Mouse (Mus musculus) lung, embryonic 14.5 days (tissue): ENCODE measurements around the gene Kif13a. TPM values are rescaled to one million over a fixed set of nuclear protein-coding genes. Genes with fewer than 3 reads are reported as not detected.

Source experiments
- ATAC-seq: fragments of 200-750 bp; cut with Nextera tagmentation; 2 replicates; pipeline ENCODE4 v1.8.0; 2017; ENCODE audit warnings: mild to moderate bottlenecking, moderate TSS enrichment, moderate library complexity; ENCODE audit not compliant: insufficient read depth
- DNase-seq: peaks from one replicate; pipeline ENCODE4 v3.0.0-alpha.2; 2015
- H3K27ac ChIP-seq: fragments of 300-500 bp; sonication (generic); 2 replicates; pipeline ENCODE4 v1.5.1; 2014; ENCODE audit warnings: low read depth, mild to moderate bottlenecking, moderate library complexity
- H3K27me3 ChIP-seq: fragments of 300-500 bp; sonication (generic); 2 replicates; pipeline ENCODE4 v1.6.1; 2014; ENCODE audit warnings: low read length, control low read depth; ENCODE audit not compliant: insufficient read depth
- H3K36me3 ChIP-seq: fragments of 300-500 bp; sonication (generic); 2 replicates; pipeline ENCODE4 v1.6.1; 2014; ENCODE audit warnings: control low read depth; ENCODE audit not compliant: insufficient read depth
- H3K4me1 ChIP-seq: fragments of 300-500 bp; sonication (generic); 2 replicates; pipeline ENCODE4 v1.6.1; 2014; ENCODE audit warnings: antibody characterized with exemption, control low read depth; ENCODE audit not compliant: insufficient read depth
- H3K4me2 ChIP-seq: fragments of 300-500 bp; sonication (generic); 2 replicates; pipeline ENCODE4 v1.6.1; 2014; ENCODE audit warnings: mild to moderate bottlenecking
- H3K4me3 ChIP-seq: fragments of 300-500 bp; sonication (generic); 2 replicates; pipeline ENCODE4 v1.5.1; 2014; ENCODE audit warnings: low read depth, low read length
- H3K9ac ChIP-seq: fragments of 300-500 bp; sonication (generic); 2 replicates; pipeline ENCODE4 v1.6.1; 2014
- H3K9me3 ChIP-seq: fragments of 300-500 bp; sonication (generic); 2 replicates; pipeline ENCODE4 v1.6.1; 2016; ENCODE audit warnings: low read depth, low read length, control low read depth
- CTCF ChIP-seq: IDR thresholded peaks from 2 replicates; pipeline ENCODE4 v1.5.1; 2016; ENCODE audit warnings: antibody characterized with exemption, low read depth
- WGBS: fragments of 180-500 bp; shearing (Covaris S2); extraction: QIAGEN DNeasy Blood & Tissue Kit; methylation state at CpG from one replicate; pipeline ENCODE4 v1.1.7; 2014; 5-methylcytosine and 5-hydroxymethylcytosine counted together
- polyA plus RNA-seq: library from polyadenylated mRNA; unstranded; fragments of >200 nt; fragmentation: Nextera tagmentation; extraction: Ambion mirVana; gene quantifications from 2 replicates; pipeline ENCODE4 v1.2.1, GENCODE M21; 2014

Gene Kif13a
- polyA plus RNA-seq, 1 experiment from 2014 or later: 40.4 TPM

GRCm38 (mm10) chr13:46960878-46961474 lies 31.3 kb upstream of the Kif13a start:
- TF ChIP-seq CTCF: no peak
- Histone ChIP-seq H3K9me3 (no peaks in the 10 kb centered on the region), H3K9ac (no peak overlapping the region), H3K4me2 (no peak overlapping the region), H3K27ac (no peak overlapping the region), H3K27me3 (no peaks in the 10 kb centered on the region), H3K4me1 (no peaks in the 10 kb centered on the region), H3K4me3 (no peak overlapping the region), H3K36me3 (no peaks in the 10 kb centered on the region)
- ATAC-seq: no peak
- no peak for DNase-seq
- WGBS: 72% methylated on average over 7 of the region's 7 CpGs

- no peak for ATAC-seq
- no peaks in the 10 kb centered on the region for H3K9me3 ChIP-seq
- H3K9ac ChIP-seq: no peak overlapping the region
- no peak for DNase-seq
- H3K4me1 ChIP-seq: no peaks in the 10 kb centered on the region
- no peaks in the 10 kb centered on the region for H3K27me3 ChIP-seq
- H3K36me3 ChIP-seq: no peaks in the 10 kb centered on the region
- H3K4me2 ChIP-seq: no peak overlapping the region
- no peak for TF ChIP-seq CTCF
- H3K27ac ChIP-seq: no peak overlapping the region
- H3K4me3 ChIP-seq: no peak overlapping the region
- WGBS: 88% methylated on average over 5 of the region's 5 CpGs
These were observed 29.5 kb upstream of the Kif13a start for GRCm38 (mm10) chr13:46959139-46959538.

DNA sequence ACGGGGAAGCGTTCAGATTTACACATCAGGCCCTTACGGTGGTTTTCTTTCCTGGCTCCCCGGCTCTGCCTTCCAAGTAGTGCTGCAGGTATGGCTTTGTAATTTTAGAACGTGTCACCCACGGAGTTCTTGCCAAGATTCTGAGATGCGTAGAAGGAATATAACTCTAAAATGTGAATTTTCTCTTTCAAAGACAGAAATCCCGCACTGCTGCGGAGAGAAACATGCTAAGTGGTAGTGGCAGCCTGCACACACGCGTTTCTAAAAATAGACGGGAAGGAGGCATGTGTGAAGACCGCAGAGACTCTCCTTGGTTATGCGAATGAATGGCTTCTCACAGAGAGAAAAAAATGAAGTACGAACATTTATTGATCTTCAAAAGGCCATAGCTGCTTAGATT lies 21.5 kb upstream of the Kif13a start:
- TF ChIP-seq CTCF: no peak
- Histone ChIP-seq H3K27ac (no peak overlapping the region), H3K36me3 (no peaks in the 10 kb centered on the region), H3K4me2 (no peak overlapping the region), H3K27me3 (no peaks in the 10 kb centered on the region), H3K9ac (no peak overlapping the region), H3K9me3 (no peaks in the 10 kb centered on the region), H3K4me1 (no peaks in the 10 kb centered on the region), H3K4me3 (no peak overlapping the region)
- 70% methylated on average over 15 of the region's 15 CpGs for WGBS
- DNase-seq (no peak), ATAC-seq (no peak)

GRCm38 (mm10) chr13:46949741-46950140 lies 20.1 kb upstream of the Kif13a start:
- ATAC-seq (no peak), DNase-seq (no peak)
- no peaks in the 10 kb centered on the region for H3K36me3 ChIP-seq
- no peak overlapping the region for H3K27ac ChIP-seq
- no peak overlapping the region for H3K9ac ChIP-seq
- H3K4me3 ChIP-seq: no peak overlapping the region
- no peaks in the 10 kb centered on the region for H3K9me3 ChIP-seq
- no peak overlapping the region for H3K4me2 ChIP-seq
- 78% methylated on average over 2 of the region's 2 CpGs for WGBS
- H3K4me1 ChIP-seq: no peaks in the 10 kb centered on the region
- no peaks in the 10 kb centered on the region for H3K27me3 ChIP-seq
- no peak for TF ChIP-seq CTCF

- Histone ChIP-seq H3K4me1 (no peaks in the 10 kb centered on the region), H3K4me2 (no peak overlapping the region), H3K9ac (no peak overlapping the region), H3K4me3 (no peak overlapping the region), H3K27ac (no peak overlapping the region), H3K27me3 (no peaks in the 10 kb centered on the region), H3K9me3 (no peaks in the 10 kb centered on the region), H3K36me3 (no peaks in the 10 kb centered on the region)
- WGBS: 51% methylated on average over 3 of the region's 3 CpGs
- peak; percentile 28 for DNase-seq
- no peak for TF ChIP-seq CTCF
- no peak for ATAC-seq
These were observed 18.4 kb upstream of the Kif13a start for GRCm38 (mm10) chr13:46948027-46948426.

DNA sequence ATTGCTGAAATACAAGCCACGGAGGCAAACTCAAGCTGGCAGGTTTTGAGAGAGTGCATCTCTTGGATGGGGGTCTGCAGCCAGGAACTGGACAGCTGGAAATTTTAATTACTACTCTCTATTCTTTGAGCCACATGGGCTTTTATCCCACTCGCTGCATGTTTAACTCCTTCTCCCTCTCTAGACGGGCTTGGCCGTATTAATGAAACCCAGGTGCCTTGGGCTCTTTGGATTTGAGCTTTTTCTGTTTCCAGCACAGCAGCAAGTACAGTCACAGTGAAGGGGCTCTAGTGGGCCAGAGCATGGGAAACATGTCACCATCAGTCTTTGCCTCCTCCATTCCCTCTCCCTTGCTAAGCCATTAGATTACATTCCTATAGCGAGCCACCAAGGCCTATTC lies 16.4 kb upstream of the Kif13a start:
- TF ChIP-seq CTCF: no peak
- Histone ChIP-seq H3K4me2 (no peak overlapping the region), H3K36me3 (no peaks in the 10 kb centered on the region), H3K9ac (no peak overlapping the region), H3K9me3 (no peaks in the 10 kb centered on the region), H3K27me3 (no peaks in the 10 kb centered on the region), H3K4me1 (no peaks in the 10 kb centered on the region), H3K27ac (no peak overlapping the region), H3K4me3 (no peak overlapping the region)
- DNase-seq (no peak), ATAC-seq (no peak)
- 64% methylated on average over 5 of the region's 5 CpGs for WGBS

DNA sequence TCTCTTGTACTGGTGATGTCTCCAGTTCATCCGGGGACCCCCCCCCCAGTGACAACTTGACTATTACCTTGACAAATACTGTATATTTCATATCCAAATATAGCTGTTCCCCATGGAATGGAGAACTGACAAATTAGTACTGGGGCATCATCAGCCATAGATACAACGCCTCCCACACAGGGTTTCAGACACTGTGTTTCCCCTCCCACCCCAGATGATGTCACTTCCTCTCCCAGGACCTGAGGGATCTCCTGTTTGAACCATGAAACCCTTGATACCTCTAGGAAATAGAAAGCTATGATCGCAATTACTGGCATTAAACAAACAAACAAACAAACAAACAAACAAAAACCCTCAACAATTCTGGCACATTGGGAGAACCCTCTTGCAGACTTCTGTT lies 15.6 kb upstream of the Kif13a start:
- no peak for TF ChIP-seq CTCF
- WGBS: 78% methylated on average over 3 of the region's 3 CpGs
- DNase-seq (no peak), ATAC-seq (no peak)
- no peaks in the 10 kb centered on the region for H3K4me1 ChIP-seq
- H3K9me3 ChIP-seq: no peaks in the 10 kb centered on the region
- no peaks in the 10 kb centered on the region for H3K36me3 ChIP-seq
- H3K4me2 ChIP-seq: no peak overlapping the region
- H3K9ac ChIP-seq: no peak overlapping the region
- no peak overlapping the region for H3K27ac ChIP-seq
- H3K4me3 ChIP-seq: no peak overlapping the region
- no peaks in the 10 kb centered on the region for H3K27me3 ChIP-seq

DNA sequence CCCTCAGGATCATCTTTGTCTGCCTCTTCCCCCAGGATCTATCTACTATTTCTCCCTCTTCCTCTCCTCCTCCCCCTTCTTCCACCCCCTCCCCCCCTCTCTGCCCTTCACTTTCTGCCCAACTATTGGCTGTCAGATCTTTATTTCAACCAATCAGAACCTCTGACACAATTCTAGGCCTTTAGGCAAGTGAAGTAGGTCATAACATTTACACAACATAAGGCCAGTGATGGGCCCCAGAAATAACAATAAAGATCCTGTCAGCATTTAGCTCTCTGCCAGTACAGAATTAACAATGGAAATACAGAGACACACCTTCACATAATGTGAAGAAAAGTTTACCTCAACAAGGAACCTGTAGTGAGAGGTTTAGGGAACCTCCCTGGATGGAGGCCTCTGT lies 13.6 kb upstream of the Kif13a start:
- Histone ChIP-seq H3K36me3 (no peaks in the 10 kb centered on the region), H3K27me3 (no peaks in the 10 kb centered on the region), H3K4me3 (no peak overlapping the region), H3K9me3 (no peaks in the 10 kb centered on the region), H3K9ac (no peak overlapping the region), H3K4me1 (no peaks in the 10 kb centered on the region), H3K27ac (no peak overlapping the region), H3K4me2 (no peak overlapping the region)
- ATAC-seq (no peak), DNase-seq (no peak)
- TF ChIP-seq CTCF: no peak
